Mouse (Mus musculus) layer of hippocampus, adult 8-10 months (tissue): ENCODE measurements around the gene Tgif1. TPM values are rescaled to one million over a fixed set of nuclear protein-coding genes. Genes with fewer than 3 reads are reported as not detected.

Experiments
- DNase-seq, 2 experiments: peaks; one replicate each; pipeline ENCODE4 v3.0.0; 2022; ENCODE audit warnings: low spot score in 2 of 2
- microRNA-seq, 2 experiments: library from miRNA; unstranded; fragments of <30 nt; microRNA quantifications; one replicate each; pipeline ENCODE4 v1.2.0; 2022
- total RNA-seq, 4 experiments: library from RNA; stranded (reverse); gene quantifications; 2 replicates each; pipeline ENCODE4 v1.2.4; 2022

Tgif1 gene
- total RNA-seq, 4 experiments from 2014 or later = 1.8 to 9.1 (median 5.3) TPM

DNA sequence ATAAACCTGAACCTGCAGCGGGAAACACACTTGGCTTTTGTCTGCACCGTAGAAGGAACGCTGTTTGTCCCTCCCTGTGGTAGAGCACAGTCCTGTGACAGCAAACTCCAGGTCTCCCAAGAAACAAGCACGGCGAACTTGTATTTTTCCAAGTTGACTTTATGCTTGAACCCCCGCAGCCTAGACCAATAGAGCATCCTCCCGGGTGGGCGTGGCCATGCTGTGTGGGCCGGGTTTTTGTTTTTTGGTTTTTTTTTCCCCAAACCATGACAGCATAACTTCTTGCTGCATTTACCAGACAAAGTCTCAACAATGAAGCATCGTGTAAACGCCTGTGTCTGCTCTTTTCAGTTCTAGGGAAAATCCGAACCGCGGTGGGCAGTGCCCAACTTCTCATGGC is 44.5 kb downstream of the Tgif1 start:
- no peak for DNase-seq

DNA sequence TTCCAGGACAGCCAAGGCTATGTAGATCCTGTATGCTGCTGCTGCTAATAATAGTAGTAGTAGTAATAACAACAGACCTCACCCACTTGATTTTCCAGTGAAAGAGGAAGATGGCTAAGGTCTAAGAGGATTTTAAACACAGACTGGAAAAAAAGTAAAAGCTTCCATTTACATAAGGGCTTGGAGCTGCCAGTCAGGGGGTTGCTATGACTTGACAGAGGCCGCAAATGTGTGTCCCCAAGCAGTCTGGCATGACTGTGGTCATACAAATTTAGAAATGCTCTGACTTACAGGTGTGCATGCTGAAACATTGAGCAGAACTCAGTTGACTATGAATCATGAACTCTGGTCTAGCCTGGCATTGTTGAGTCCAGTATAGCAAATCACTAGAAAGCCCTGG is 45.5 kb downstream of the Tgif1 start:
- no peak for DNase-seq

DNA sequence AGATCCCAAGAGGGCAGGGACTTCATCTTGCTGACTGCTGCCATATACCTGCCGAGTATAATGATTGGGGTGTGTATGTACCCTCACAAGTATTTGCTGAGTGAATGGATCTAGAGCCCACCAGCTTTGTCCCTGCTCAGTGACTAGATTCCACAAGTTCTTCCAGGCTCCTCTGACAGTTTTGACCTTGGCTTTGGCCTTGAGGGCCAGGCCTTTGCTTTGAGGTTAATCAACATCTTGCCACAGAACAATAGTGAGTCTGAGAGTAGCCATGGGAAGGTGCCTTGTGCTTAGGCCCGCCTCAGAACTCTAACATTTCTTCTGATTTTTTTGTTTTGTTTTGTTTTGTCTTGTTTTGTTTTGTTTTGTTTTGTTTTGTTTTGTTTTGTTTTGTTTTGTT is 46.7 kb downstream of the Tgif1 start:
- no peak for DNase-seq

DNA sequence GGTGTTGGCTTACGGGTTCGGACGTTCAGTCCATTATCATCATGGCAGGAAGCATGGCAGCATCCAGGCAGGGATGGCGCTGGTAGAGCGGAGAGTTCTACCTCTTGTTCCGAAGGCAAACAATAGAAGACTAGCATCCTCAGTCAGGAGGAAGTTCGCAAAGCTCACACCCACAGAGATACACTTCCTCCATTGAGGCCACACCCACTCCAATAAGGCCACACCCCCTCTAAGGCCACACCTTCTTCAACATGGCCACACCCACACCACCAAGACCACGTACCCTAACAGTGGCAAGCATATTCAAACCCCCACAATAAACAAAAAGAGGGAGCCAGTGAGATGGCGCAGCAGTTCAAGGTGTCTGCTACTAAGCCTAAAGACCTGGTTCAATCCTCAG is 47.5 kb downstream of the Tgif1 start:
- no peak for DNase-seq

DNA sequence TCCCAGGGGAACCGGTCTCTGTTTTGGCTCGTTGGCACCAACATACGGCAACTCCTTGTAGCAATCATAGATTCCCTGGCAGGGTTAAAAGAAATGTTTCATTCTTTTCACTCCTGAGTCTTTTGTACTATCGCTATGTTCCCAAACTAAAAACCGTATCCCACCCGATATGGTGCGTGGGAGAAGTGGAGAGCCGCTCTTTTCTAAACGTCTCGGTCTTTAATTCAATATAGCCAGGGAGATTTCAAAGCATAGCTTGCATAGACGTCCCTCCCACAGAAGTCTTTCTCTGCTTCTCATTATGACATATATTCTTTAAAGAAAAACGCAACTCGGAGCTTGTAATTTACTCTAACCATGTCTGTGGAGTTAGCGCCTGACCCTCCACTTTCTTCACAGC is 51.3 kb downstream of the Tgif1 start:
- DNase-seq = no peak

DNA sequence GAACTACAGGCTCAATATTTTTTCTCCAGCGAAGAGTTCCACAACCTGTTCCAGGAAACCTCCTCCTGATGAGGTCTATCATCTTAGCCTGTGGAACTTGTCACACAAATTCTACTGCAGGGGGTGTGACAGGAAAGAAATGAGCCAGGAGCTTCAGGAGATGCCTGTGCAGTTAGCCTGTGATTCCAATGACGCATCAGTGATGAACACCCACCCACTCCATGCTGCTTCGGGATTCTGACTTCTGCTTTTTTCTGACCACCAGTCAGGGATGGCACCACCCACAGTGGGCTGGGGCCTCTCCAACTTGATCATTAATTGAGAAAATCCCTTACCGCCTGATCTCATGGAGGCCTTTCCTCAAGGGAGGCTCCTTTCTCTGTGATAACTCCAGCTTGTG is 54.1 kb downstream of the Tgif1 start:
- DNase-seq = no peak

DNA sequence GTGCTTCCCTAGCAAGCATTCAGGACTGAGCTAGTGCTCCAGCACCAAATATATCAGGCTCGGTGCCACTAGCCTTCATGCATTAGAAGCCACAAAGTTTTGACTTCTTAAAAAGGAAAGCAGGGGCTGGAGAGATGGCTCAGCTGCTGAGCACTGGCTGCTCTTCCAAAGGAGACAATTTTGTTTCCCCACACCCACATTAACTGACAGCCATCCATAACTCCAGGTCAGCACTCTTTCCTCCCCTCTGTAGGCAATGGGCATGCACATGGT is 55.6 kb downstream of the Tgif1 start:
- no peak for DNase-seq

DNA sequence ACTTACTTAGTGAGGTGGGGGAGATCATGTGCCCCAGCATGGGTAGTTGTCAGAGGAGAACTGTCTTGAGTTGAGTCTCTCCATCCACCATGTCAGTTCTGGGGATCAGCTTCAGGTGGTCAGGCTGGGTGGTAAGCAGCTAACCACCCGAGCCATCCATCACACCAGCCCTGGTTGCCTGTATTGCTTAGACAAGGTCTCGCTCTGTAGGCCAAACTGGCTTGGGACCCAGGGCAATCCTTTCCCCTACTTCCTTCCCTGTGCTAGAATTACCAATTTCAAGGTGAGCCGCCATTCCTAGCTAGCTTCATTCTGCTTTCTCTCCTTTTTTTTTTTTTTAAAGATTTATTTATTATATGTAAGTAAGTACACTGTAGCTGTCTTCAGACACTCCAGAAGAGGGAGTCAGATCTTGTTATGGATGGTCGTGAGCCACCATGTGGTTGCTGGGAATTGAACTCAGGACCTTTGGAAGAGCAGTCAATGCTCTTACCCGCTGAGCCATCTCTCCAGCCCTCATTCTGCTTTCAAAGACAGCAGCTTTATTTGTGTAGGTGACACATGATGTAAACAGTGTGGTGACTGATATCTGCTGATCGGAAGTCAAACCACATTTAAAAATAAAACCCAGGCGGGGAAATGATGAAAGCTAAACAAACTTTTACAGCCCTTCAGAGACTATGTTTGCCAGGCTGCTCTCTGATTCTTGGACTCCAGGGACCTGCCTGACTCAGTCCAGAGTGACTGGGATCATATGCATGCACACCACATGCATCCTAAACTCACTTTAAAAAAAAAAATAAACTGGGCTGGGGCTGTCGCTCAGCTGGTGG is 56.2 kb downstream of the Tgif1 start:
- no peak for DNase-seq

DNA sequence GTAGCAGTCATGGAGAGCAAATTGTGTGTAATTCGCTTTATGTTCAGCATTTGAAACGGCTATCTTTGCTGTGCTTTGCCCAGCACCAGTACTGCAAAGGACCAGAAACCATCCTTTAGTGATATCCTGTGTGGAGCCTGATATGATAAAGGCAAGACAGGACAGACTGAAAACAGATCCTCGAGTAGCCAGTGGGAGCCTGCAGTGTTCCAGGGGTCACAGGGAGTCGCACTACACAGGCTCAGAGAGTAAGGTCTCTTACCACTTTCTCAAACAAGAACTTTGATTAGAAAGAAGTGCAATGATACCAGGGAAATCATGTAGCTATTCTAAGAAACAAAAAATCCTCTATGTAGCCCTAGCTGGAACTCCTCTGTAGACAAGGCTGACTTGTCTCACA is 58.1 kb downstream of the Tgif1 start:
- DNase-seq = no peak

DNA sequence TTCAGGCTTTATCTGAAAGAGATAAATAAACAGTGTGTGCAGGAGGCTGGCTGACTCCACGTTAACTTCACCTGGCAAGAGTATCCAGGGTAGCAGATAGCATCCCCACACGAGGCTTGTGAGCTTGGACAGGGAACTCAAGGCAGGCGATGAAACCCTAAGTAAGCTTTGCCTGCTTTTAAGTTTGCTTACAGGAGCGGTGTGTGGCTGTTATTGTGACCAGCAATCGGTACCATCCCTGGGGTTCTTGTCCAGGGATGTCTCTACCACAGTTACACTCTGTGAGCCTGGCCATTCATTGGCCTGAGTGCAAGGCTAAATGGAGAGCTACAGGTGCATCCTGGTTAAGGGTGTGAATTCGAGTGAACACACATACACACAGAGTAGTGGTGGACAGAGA is 58.6 kb downstream of the Tgif1 start:
- no peak for DNase-seq

DNA sequence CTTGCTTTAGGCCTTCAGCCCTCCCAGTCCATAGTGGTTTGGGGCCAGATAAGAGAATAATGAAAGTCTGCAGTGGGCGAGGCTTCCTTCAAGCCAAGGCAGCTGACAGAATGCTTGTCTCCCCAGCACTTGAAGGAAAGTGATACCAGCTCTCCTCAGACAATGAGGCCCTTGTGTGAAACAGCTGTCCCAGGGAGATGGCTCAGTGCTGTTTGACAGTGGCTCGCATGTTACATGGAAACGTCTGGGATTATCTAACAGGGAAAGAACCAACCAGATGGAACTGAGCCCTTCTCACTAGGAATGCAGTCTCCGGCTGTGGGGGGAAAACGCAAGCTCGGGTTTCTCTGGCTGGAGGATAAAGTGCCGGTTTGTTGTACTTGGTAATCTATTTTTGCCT is 59.1 kb downstream of the Tgif1 start:
- DNase-seq = peak; percentile 47 to 48

Small RNAs within 50 kb of the gene (microRNA-seq; reads per million reads assigned to microRNA genes)
- 0 reads per million in 2 experiments for gene Mir1195

Other genes with a start within 250 kb of the Tgif1 start
- gene Myom1, start 149.1 kb upstream of the Tgif1 start, total RNA-seq = 1 to 10 TPM; 2.3 to 4.2 (median 3.0) TPM
- gene Myl12a, start 149.3 kb upstream of the Tgif1 start, total RNA-seq = 10 to 100 TPM; 37.7 to 54.5 (median 41.8) TPM